8 mouse cellular contexts compared by ENCODE assay signal in the genomic region with DNA sequence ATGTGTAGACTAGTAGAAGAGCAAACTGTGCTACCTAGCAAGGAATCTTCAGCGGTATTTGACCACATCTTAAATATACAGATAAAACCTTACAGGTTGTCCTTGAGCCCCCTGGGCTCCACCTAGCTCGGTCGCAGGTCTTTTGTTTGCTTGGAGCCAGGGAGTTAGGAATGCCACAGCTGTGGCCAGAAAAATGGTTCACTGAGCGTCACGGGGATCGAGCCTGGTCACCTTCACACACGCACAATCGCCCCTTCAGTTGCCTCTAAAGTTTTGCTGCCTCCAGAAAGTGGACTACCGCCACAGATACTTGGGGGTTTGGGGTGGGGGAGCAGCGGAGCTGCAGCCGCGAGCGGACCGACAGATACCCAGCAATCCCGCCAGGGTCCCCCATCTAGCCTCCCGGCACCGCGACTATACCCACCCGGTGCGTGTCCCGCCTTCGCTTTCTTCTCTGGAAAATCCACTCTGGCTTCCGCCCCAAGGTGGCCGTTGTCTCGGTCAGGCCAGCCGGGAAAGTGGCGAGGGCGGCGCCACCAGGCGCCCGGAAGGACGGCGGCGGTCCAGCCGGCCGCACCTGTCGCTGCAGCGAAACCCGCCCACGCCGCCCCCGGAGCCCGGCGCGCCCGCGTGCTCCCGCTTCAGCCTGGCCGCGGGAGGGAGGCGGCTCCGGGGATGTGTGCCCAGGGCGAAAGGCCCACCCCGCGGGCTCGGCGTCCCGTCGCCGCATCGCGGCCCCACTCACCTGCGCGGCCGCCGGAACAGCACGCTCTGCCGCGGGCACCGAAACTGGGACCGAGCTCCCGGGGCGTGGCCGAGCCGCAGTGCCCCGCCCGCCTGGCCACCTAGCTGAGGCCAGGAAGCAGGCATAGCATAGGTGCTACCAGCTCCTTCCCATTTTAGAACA. TPM values are rescaled to one million over a fixed set of nuclear protein-coding genes. Genes with fewer than 3 reads are reported as not detected.
DNase-seq lines count a peak whose midpoint lies in the region; ATAC-seq and TF ChIP-seq lines count a peak whose summit lies in the region.

A gene (minus strand): TSS at position 791 of the 907 bp plus-strand sequence.

- ATAC-seq in common myeloid progenitor, adult 5-6 weeks (replicated peaks; ENCODE audit: low read depth, poor library complexity, severe bottlenecking) = peak; percentile 76
- ATAC-seq in intestine, postnatal 0 days = peak; percentile 93
- no peak for ATAC-seq in limb, embryonic 15.5 days (ENCODE audit: insufficient number of reproducible peaks, low FRiP score, low TSS enrichment, low read depth)
- peak; percentile 50; the same call in 1 of the 2 replicates for ATAC-seq in midbrain, embryonic 14.5 days (ENCODE audit: low FRiP score, low TSS enrichment)

- H3K4me3 ChIP-seq in intestine, postnatal 0 days (ENCODE audit: low read depth, low read length) = peak within 1 kb of the TSS; percentile 71
- H3K4me3 ChIP-seq in limb, embryonic 15.5 days = peak within 1 kb of the TSS; percentile 53
- H3K4me3 ChIP-seq in midbrain, embryonic 14.5 days (replicated peaks; ENCODE audit: low read depth, low read length) = peak within 1 kb of the TSS; percentile 48

- DNase-seq in adrenal gland, adult 18-20 months (ENCODE audit: low spot score in 2 of 2) = peak; percentile 35 to 44
- no peak for DNase-seq in adrenal gland, adult 8-10 months
- DNase-seq in gonadal fat pad, adult 2 months (ENCODE audit: low read depth) = no peak
- DNase-seq in midbrain, embryonic 14.5 days = peak; percentile 55
- peak; percentile 40 to 55 for DNase-seq in spleen, postnatal 10 days (ENCODE audit: low spot score in 2 of 2)

- peaks cover 22% of the 10 kb centered on the region for H3K36me3 ChIP-seq in intestine, postnatal 0 days (ENCODE audit: control insufficient read depth, insufficient read depth)
- peaks cover 30% of the 10 kb centered on the region for H3K36me3 ChIP-seq in limb, embryonic 15.5 days
- H3K36me3 ChIP-seq in midbrain, embryonic 14.5 days (ENCODE audit: control insufficient read depth, insufficient read depth, low read length) = peaks cover 35% of the 10 kb centered on the region

- no peaks in the 10 kb centered on the region for H3K9me3 ChIP-seq in intestine, postnatal 0 days (ENCODE audit: control insufficient read depth)
- H3K9me3 ChIP-seq in limb, embryonic 15.5 days = no peaks in the 10 kb centered on the region
- no peaks in the 10 kb centered on the region for H3K9me3 ChIP-seq in midbrain, embryonic 14.5 days (ENCODE audit: control insufficient read depth, low read length)

- peak within 1 kb of the TSS; percentile 91 for H3K27ac ChIP-seq in intestine, postnatal 0 days (ENCODE audit: low read depth, low read length)
- no peak within 1 kb of the TSS for H3K27ac ChIP-seq in limb, embryonic 15.5 days
- H3K27ac ChIP-seq in midbrain, embryonic 14.5 days (replicated peaks; ENCODE audit: low read depth, low read length) = no peak within 1 kb of the TSS

- H3K9ac ChIP-seq in intestine, postnatal 0 days (ENCODE audit: low read depth, low read length) = peak within 1 kb of the TSS; percentile 80
- H3K9ac ChIP-seq in limb, embryonic 15.5 days = peak within 1 kb of the TSS; percentile 27; the same call in 1 of the 2 replicates
- peak within 1 kb of the TSS; percentile 64 for H3K9ac ChIP-seq in midbrain, embryonic 14.5 days (replicated peaks; ENCODE audit: low read length)

- 2% methylated on average over 73 of the region's 77 CpGs for WGBS in intestine, postnatal 0 days
- WGBS in limb, embryonic 15.5 days = 3% methylated on average over 47 of the region's 77 CpGs
- WGBS in midbrain, embryonic 14.5 days = 3% methylated on average over 77 of the region's 77 CpGs

- TF ChIP-seq CTCF in intestine, postnatal 0 days (IDR thresholded peaks at IDR 0.05; ENCODE audit: low read depth) = no peak

- no peaks in the 10 kb centered on the region for H3K27me3 ChIP-seq in intestine, postnatal 0 days (replicated peaks; ENCODE audit: control insufficient read depth, insufficient read depth, low read length)
- H3K27me3 ChIP-seq in limb, embryonic 15.5 days = peaks cover 16% of the 10 kb centered on the region
- peaks cover 4% of the 10 kb centered on the region; the same call in 1 of the 2 replicates for H3K27me3 ChIP-seq in midbrain, embryonic 14.5 days (ENCODE audit: control insufficient read depth, insufficient read depth, low read length)

- peak within 1 kb of the TSS; percentile 78 for H3K4me2 ChIP-seq in intestine, postnatal 0 days (replicated peaks; ENCODE audit: low read depth)
- peak within 1 kb of the TSS; percentile 87 for H3K4me2 ChIP-seq in limb, embryonic 15.5 days
- H3K4me2 ChIP-seq in midbrain, embryonic 14.5 days (ENCODE audit: low read length) = peak within 1 kb of the TSS; percentile 81

- no peaks in the 10 kb centered on the region for H3K4me1 ChIP-seq in intestine, postnatal 0 days (replicated peaks; ENCODE audit: control insufficient read depth, insufficient read depth, low read length)
- H3K4me1 ChIP-seq in limb, embryonic 15.5 days = peaks cover 9% of the 10 kb centered on the region; the same call in 1 of the 2 replicates
- H3K4me1 ChIP-seq in midbrain, embryonic 14.5 days (ENCODE audit: control insufficient read depth, insufficient read depth, low read length) = 0 out of 2 replicates have a peak, but pooled peaks cover 3% of the 10 kb centered on the region

RNA-seq across cellular contexts. Expression of the gene that starts here (rescaled TPM):
- total RNA-seq in adrenal gland, adult 18-20 months (2021) = under 1 TPM; 0.42 to 0.50 TPM
- total RNA-seq in adrenal gland, adult 8-10 months (2022) = 1 to 10 TPM in 1 of 4 experiments, under 1 TPM in 3; 0.61 to 1.4 (median 0.83) TPM
- total RNA-seq in common myeloid progenitor, adult 5-6 weeks (2017) = 1.4 and 1.7 TPM in 2 replicates
- 10.3 and 12.6 TPM in 2 replicates for polyA plus RNA-seq in gonadal fat pad, adult 2 months (2012; rRNA removed)
- polyA plus RNA-seq in intestine, postnatal 0 days (2015; fragmentation: Nextera tagmentation; extraction: Ambion mirVana) = 20.8 and 21.1 TPM in 2 replicates
- 5.2 and 5.8 TPM in 2 replicates for polyA plus RNA-seq in limb, embryonic 15.5 days (2015; fragmentation: Nextera tagmentation; extraction: Ambion mirVana)
- polyA plus RNA-seq in midbrain, embryonic 14.5 days (2014; fragmentation: Nextera tagmentation; extraction: Ambion mirVana) = 1.9 and 2.7 TPM in 2 replicates

Comparison
In these comparisons a context has a peak if more than half of its experiments do, and no peak if none do; other contexts are left out.
1. Peak in DNase-seq in adrenal gland, adult 18-20 months; RNA of the gene not detected or under 1 TPM.
2. DNase-seq: peak in midbrain, embryonic 14.5 days (single experiment) and spleen, postnatal 10 days (2 of 2); none in adrenal gland, adult 8-10 months (single experiment) and gonadal fat pad, adult 2 months (single experiment).
3. H3K9ac ChIP-seq: peak in every context shown above with its lines; median percentile 80 in intestine, postnatal 0 days; 64 in midbrain, embryonic 14.5 days; 27 in limb, embryonic 15.5 days.
4. Peak in every context shown above with its lines, with median percentiles within 50 percentile points of each other: H3K4me2 ChIP-seq and H3K4me3 ChIP-seq.